Mouse (Mus musculus): Measurements from ENCODE around the gene Glod4. TPM values are rescaled to one million over a fixed set of nuclear protein-coding genes. Genes with fewer than 3 reads are reported as not detected.
A peak's percentile ranks its signal among the peaks of the same experiment; 100 is the strongest.

The Glod4 gene
- total RNA-seq, 2 experiments from 2014 or later, result 85.6 to 109 TPM

- DNase-seq (ENCODE audit: low spot score in 2 of 2), result no peak
Measured at GRCm38 (mm10) chr11:76260208-76261050, 16.9 kb upstream of the Glod4 start.

GRCm38 (mm10) chr11:76258511-76258910 is 15.0 kb upstream of the Glod4 start:
- no peak for DNase-seq (ENCODE audit: low spot score in 2 of 2)

- no peak for DNase-seq (ENCODE audit: low spot score in 2 of 2)
Measured at GRCm38 (mm10) chr11:76257386-76257785, 13.9 kb upstream of the Glod4 start.

- no peak for DNase-seq (ENCODE audit: low spot score in 2 of 2)
Measured at GRCm38 (mm10) chr11:76256129-76256528, 12.6 kb upstream of the Glod4 start.

GRCm38 (mm10) chr11:76255431-76256001 is 12.0 kb upstream of the Glod4 start:
- no peak for DNase-seq (ENCODE audit: low spot score in 2 of 2)

GRCm38 (mm10) chr11:76253918-76254264 is 10.4 kb upstream of the Glod4 start:
- no peak for DNase-seq (ENCODE audit: low spot score in 2 of 2)

- DNase-seq (ENCODE audit: low spot score in 2 of 2), result peak; percentile 70 to 79
Measured at GRCm38 (mm10) chr11:76253145-76253917, 9.8 kb upstream of the Glod4 start.

GRCm38 (mm10) chr11:76252036-76252435 is 8.5 kb upstream of the Glod4 start:
- no peak for DNase-seq (ENCODE audit: low spot score in 2 of 2)

- no peak for DNase-seq (ENCODE audit: low spot score in 2 of 2)
Measured at GRCm38 (mm10) chr11:76247239-76247638, 3.7 kb upstream of the Glod4 start.

GRCm38 (mm10) chr11:76246439-76246838 is 2.9 kb upstream of the Glod4 start:
- no peak for DNase-seq (ENCODE audit: low spot score in 2 of 2)

GRCm38 (mm10) chr11:76243811-76244546 is 454 bp upstream of the Glod4 start:
- DNase-seq (ENCODE audit: low spot score in 2 of 2), result no peak

- no peak for DNase-seq (ENCODE audit: low spot score in 2 of 2)
Measured at GRCm38 (mm10) chr11:76239750-76240149, 3.8 kb downstream of the Glod4 start.

GRCm38 (mm10) chr11:76236136-76236535 is 7.4 kb downstream of the Glod4 start:
- DNase-seq (ENCODE audit: low spot score in 2 of 2), result no peak

- no peak for DNase-seq (ENCODE audit: low spot score in 2 of 2)
Measured at GRCm38 (mm10) chr11:76225051-76225450, 18.5 kb downstream of the Glod4 start.

- no peak for DNase-seq (ENCODE audit: low spot score in 2 of 2)
Measured at GRCm38 (mm10) chr11:76224631-76225030, 18.9 kb downstream of the Glod4 start.

GRCm38 (mm10) chr11:76217390-76217800 is 26.1 kb downstream of the Glod4 start, which contains the start of the genes Dbil5 and Gemin4:
Gene Dbil5, plus strand, starts transcription at chr11:76217608.
Gene Gemin4, minus strand, starts transcription at chr11:76217664.
- peak; percentile 91 to 93 for DNase-seq (ENCODE audit: low spot score in 2 of 2)

- no peak for DNase-seq (ENCODE audit: low spot score in 2 of 2)
Measured at GRCm38 (mm10) chr11:76216681-76217389, 26.7 kb downstream of the Glod4 start.

- DNase-seq (ENCODE audit: low spot score in 2 of 2), result no peak
Measured at GRCm38 (mm10) chr11:76216049-76216540, 27.4 kb downstream of the Glod4 start.

GRCm38 (mm10) chr11:76215011-76215410 is 28.5 kb downstream of the Glod4 start:
- DNase-seq (ENCODE audit: low spot score in 2 of 2), result no peak

GRCm38 (mm10) chr11:76213841-76214240 is 29.7 kb downstream of the Glod4 start:
- DNase-seq (ENCODE audit: low spot score in 2 of 2), result no peak
